In the genomic region with DNA sequence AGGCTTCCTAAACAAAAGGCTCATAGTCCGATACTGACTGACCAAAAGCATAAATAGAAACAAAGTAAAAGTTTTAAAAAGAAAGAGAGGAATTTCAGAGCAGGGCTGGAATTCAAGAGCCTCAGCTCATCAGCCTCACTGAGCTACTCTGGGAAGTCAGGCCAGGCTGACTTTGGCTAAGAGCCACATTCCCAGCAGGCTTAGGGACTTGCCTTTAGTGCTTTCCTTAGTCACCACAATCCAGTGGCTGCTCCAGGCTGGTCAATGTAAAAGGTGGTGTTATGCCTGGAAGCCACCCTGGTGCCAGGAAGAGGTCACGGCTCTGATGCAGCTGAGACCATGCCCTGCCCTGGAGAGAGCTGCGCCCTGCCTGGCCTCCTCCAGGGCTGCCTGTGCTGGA, we compare ENCODE assay signal across 11 mouse cellular contexts. TPM values are rescaled to one million over a fixed set of nuclear protein-coding genes. Genes with fewer than 3 reads are reported as not detected.
DNase-seq lines count a peak whose midpoint lies in the region; ATAC-seq and TF ChIP-seq lines count a peak whose summit lies in the region.
"Had no signal": no experiment of that assay in that cellular context is flagged by ENCODE, and none has a peak within 500 bp of the region (broad histone marks: within the 10 kb centered on the region; RNA-seq: fewer than 3 reads in every experiment).

No protein-coding gene starts in this region.

- intact Hi-C loops in left cerebral cortex, adult 2 months (cut with DNase I), result no loop called here

- H3K4me2 ChIP-seq in forebrain, embryonic 12.5 days, result no peak overlapping the region
- H3K4me2 ChIP-seq: neural tube, embryonic 13.5 days had no signal

- H3K36me3 ChIP-seq in forebrain, embryonic 12.5 days (replicated peaks), result no peaks in the 10 kb centered on the region
- H3K36me3 ChIP-seq: neural tube, embryonic 13.5 days had no signal

- no peak overlapping the region for H3K9ac ChIP-seq in forebrain, embryonic 12.5 days
- H3K9ac ChIP-seq: neural tube, embryonic 13.5 days had no signal

- H3K27me3 ChIP-seq in forebrain, embryonic 12.5 days, result no peaks in the 10 kb centered on the region
- H3K27me3 ChIP-seq: neural tube, embryonic 13.5 days had no signal

- ATAC-seq in forebrain, embryonic 12.5 days (ENCODE audit: low FRiP score), result no peak

- no peak for TF ChIP-seq CTCF in left cerebral cortex, adult 2 months (IDR thresholded peaks at IDR 0.05)

- H3K4me1 ChIP-seq in forebrain, embryonic 12.5 days, result no peaks in the 10 kb centered on the region; the same call in 1 of the 2 replicates

- no peak overlapping the region for H3K4me3 ChIP-seq in left cerebral cortex, adult 2 months
- no peak overlapping the region for H3K4me3 ChIP-seq in forebrain, embryonic 12.5 days (replicated peaks)
- H3K4me3 ChIP-seq: neural tube, embryonic 13.5 days had no signal

- peak overlapping the region; percentile 74 for H3K27ac ChIP-seq in left cerebral cortex, adult 2 months
- no peak overlapping the region for H3K27ac ChIP-seq in forebrain, embryonic 12.5 days
- H3K27ac ChIP-seq: neural tube, embryonic 13.5 days had no signal

- peak; percentile 30 for DNase-seq in gastrocnemius, adult 18-20 months (ENCODE audit: low spot score)
- no peak for DNase-seq in gastrocnemius, postnatal 4 days (ENCODE audit: low spot score in 2 of 2)
- no peak for DNase-seq in left cerebral cortex, adult 2 months (ENCODE audit: extremely low spot score in 1 of 2, low spot score in 2 of 2)
- DNase-seq in left cerebral cortex, adult 11 months (ENCODE audit: low spot score), result no peak
- peak; percentile 82 to 89 for DNase-seq in cerebellum, postnatal 25 days
- DNase-seq in right cerebral cortex, postnatal 25 days, result peak; percentile 61
- DNase-seq in c-Kit-positive CD71-positive TER-119-positive erythroid progenitor cells, embryonic 14.5 days (ENCODE audit: low spot score), result no peak
- DNase-seq: liver had no signal

- no peaks in the 10 kb centered on the region for H3K9me3 ChIP-seq in forebrain, embryonic 12.5 days
- H3K9me3 ChIP-seq: neural tube, embryonic 13.5 days had no signal

- 84% methylated on average over 3 of the region's 3 CpGs for WGBS in forebrain, embryonic 12.5 days

RNA-seq across cellular contexts. Expression of a gene that starts 3.2 kb away (rescaled TPM):
- not detected for total RNA-seq in gastrocnemius, adult 18-20 months (2021)
- total RNA-seq in gastrocnemius, postnatal 4 days (2021), result not detected
- not detected for total RNA-seq in left cerebral cortex, adult 2 months (2021)
- not detected in 2 replicates for polyA plus RNA-seq in forebrain, embryonic 12.5 days (2016; fragmentation: Nextera tagmentation; extraction: Ambion mirVana)
- total RNA-seq: granulocyte monocyte progenitor cell, adult 5-6 weeks had no signal
- polyA plus RNA-seq: neural tube, embryonic 13.5 days had no signal

RNA-seq across cellular contexts. Expression of a gene that starts 8.6 kb away (rescaled TPM):
- 10 to 100 TPM; 19.1 to 23.1 TPM for total RNA-seq in gastrocnemius, adult 18-20 months (2021)
- 10 to 100 TPM; 27.8 to 28.0 TPM for total RNA-seq in gastrocnemius, postnatal 4 days (2021)
- total RNA-seq in left cerebral cortex, adult 2 months (2021), result 10 to 100 TPM; 91.7 to 95.3 TPM
- polyA plus RNA-seq in forebrain, embryonic 12.5 days (2016; fragmentation: Nextera tagmentation; extraction: Ambion mirVana), result 12.8 and 14.2 TPM in 2 replicates

RNA-seq across cellular contexts. Expression of a gene that starts 14.2 kb away (rescaled TPM):
- total RNA-seq in gastrocnemius, adult 18-20 months (2021), result not detected
- total RNA-seq in gastrocnemius, postnatal 4 days (2021), result under 1 TPM in 1 of 2 experiments, not detected in 1; 0.20 TPM
- total RNA-seq in left cerebral cortex, adult 2 months (2021), result 100 to 1,000 TPM; 869 to 881 TPM
- polyA plus RNA-seq in forebrain, embryonic 12.5 days (2016; fragmentation: Nextera tagmentation; extraction: Ambion mirVana), result 2.7 and 3.6 TPM in 2 replicates
- total RNA-seq: granulocyte monocyte progenitor cell, adult 5-6 weeks had no signal

RNA-seq across cellular contexts. Expression of a gene that starts 30.9 kb away (rescaled TPM):
- total RNA-seq in gastrocnemius, adult 18-20 months (2021), result not detected
- under 1 TPM; 0.76 to 0.78 TPM for total RNA-seq in gastrocnemius, postnatal 4 days (2021)
- total RNA-seq in left cerebral cortex, adult 2 months (2021), result 100 to 1,000 TPM; 128 to 130 TPM
- polyA plus RNA-seq in forebrain, embryonic 12.5 days (2016; fragmentation: Nextera tagmentation; extraction: Ambion mirVana), result 4.3 and 11.3 TPM in 2 replicates
- total RNA-seq: granulocyte monocyte progenitor cell, adult 5-6 weeks had no signal

Comparison
In these comparisons a context has a peak if more than half of its experiments do, and no peak if none do; other contexts are left out.
1. DNase-seq: peak in gastrocnemius, adult 18-20 months (single experiment), cerebellum, postnatal 25 days (2 of 2) and right cerebral cortex, postnatal 25 days (single experiment); none in gastrocnemius, postnatal 4 days (0 of 2), left cerebral cortex, adult 2 months (0 of 2), left cerebral cortex, adult 11 months (single experiment) and c-Kit-positive CD71-positive TER-119-positive erythroid progenitor cells, embryonic 14.5 days (single experiment).
2. RNA of a gene that starts 14.2 kb away (total RNA-seq): 869 to 881 TPM in left cerebral cortex, adult 2 months; 0.20 TPM in gastrocnemius, postnatal 4 days and not detected in gastrocnemius, adult 18-20 months; every median in the first group is over 100 times any median in the second.